Mouse (Mus musculus): ENCODE data around the gene Nudt7. TPM values are rescaled to one million over a fixed set of nuclear protein-coding genes. Genes with fewer than 3 reads are reported as not detected.

The Nudt7 gene
- 10 to 100 TPM; 10.3 to 10.6 TPM for polyA plus RNA-seq (2017; shearing (Covaris generic))

- ATAC-seq: peak; percentile 92
Measured at GRCm38 (mm10) chr8:114133510-114134362, at the start of gene Nudt7. TSS of gene Nudt7 (plus strand) at chr8:114133557.

DNA sequence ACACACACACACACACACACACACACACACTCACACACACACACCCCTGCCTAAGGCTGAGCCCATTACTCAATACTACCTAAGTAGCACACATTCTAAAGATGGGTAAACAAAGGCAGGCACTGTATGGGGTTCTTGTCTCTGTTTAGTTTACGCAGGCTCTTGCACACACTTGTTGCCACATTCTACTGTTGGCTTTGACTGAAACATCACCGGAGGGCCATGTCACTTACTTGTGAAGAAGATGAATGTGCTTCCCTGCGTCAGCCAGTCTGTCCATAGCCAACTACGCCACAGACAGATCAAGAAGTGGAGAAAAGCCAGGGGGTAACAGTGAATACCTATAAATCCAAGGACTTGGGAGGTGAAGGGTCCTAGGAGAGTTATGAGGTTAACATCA, 45.4 kb upstream of the Nudt7 start:
- no peak for ATAC-seq

GRCm38 (mm10) chr8:114090736-114091135, 42.6 kb upstream of the Nudt7 start:
- ATAC-seq: no peak

- no peak for ATAC-seq
Measured at GRCm38 (mm10) chr8:114093321-114093720, 40.0 kb upstream of the Nudt7 start.

- no peak for ATAC-seq
Measured at GRCm38 (mm10) chr8:114094526-114094925, 38.8 kb upstream of the Nudt7 start.

DNA sequence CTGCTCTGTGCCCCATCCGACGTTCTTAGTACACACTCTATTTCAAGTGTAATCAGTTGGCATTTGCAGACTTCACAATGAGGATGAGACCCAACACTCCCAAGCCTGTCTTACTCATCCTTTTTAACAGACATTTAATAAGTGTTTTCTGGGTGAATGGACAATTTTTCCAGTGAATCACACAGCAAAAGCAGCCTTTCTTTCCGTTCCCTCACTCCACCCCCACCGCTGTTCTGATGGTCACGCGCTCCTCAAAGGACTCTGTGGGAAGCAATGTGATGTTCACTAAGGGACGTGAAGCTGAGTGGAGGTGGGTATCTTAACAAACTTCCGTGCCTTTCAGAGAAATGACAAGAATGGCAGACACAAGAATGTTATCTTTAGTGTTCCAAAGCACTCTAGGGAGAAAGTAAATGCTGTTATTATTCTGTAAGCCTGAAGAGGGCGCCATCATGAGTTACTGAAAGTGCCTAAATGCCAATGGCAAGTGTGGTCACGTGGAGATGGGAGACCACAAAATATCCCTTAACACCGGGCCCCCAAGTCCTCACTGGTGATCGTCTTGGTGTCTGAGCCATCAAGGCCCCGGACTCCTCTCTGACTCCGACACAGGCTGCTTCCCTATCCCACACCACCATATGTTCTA, 32.7 kb upstream of the Nudt7 start:
- no peak for ATAC-seq

DNA sequence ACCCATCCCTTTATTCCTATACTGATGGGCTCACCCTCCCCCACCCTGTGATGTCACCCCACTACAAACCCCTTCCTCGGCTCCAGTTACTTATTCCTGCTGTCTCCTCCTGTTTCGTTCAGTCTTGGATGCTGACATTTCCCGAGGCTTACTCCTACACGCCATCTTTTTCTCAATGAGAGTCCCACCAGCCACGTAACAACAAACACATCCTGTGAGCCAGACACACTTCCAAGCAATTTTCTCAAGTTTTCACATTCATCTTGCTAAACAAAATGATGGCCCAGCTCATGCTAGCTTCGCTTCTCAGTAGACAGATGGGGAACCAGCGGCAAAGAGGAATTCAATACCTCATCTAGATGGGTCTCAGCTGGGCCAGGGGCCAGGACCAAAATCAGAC, 30.0 kb upstream of the Nudt7 start:
- ATAC-seq: no peak

DNA sequence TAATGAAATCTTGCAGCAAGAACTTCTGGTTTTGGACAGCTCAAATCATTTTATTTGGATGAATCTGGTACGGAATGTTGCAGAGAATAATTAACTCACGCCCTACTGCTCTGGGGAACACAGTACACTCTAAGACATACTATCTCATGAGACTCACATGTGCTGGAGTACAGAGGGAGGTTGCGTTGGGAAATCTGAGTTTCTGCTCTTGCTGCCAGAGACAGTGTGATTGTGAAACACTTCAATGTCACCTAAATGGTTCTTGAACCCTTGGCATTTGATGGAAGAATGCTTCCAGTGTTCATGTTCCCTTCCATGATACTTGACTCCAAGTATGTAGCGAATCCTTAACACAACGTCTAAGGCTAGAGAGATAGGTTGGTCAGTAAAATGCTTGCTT, 27.4 kb upstream of the Nudt7 start:
- no peak for ATAC-seq

DNA sequence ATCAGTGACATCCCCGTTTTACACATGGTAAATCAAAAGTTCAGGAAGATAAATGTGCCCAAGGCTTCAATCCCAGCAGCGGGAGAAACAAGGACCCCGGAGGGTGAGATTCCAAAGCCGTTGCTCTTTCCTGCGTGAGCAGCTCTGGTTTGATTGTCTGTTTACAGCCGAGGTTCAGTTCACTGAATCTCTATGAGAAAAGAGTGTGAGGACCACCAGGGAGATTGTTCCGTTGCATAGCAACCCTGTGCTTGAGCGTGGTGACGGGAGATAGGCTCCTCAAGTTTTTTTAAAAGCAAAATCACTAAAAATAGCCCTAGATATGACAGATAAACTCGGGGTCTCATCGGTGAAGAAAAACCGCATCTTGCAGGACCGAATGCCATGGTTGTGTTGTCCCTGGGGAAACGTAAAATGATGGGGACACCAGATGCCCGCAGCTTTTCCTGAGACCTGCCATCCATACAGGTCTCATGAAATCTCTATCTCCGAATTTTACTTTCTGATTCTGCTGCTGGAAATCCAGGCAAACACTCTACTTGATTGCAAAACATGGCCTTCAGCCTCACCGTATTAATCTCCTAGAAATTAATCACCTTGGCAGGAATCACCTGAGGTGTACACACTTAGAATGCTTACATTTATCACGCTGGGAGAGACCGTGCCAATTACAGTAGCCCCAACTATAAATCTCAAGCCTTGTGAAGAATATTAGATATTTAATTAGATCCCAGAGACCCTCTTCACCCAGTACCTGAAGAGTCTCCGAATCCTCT, 23.8 kb upstream of the Nudt7 start:
- no peak for ATAC-seq

DNA sequence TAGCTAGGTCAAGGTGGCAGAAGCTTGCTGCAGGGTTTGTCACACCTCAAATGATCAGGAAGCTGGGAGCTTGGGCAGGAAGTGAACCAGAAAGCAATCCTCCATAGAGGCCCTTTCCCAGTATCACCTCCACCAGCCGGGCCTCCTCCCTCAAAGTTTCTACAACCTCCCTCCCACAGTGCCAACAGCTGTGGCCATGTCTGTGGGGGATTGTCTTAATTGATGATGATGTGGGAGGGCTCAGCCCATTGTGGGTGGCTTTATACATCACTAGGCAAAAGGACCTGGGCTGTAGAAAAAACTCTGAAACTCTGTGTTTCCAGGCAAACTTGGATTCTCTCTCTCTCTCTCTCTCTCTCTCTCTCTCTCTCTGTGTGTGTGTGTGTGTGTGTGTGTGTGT, 18.3 kb upstream of the Nudt7 start:
- ATAC-seq: no peak

GRCm38 (mm10) chr8:114116049-114116448, 17.3 kb upstream of the Nudt7 start:
- no peak for ATAC-seq

GRCm38 (mm10) chr8:114117439-114117838, 15.9 kb upstream of the Nudt7 start:
- no peak for ATAC-seq

GRCm38 (mm10) chr8:114121781-114122180, 11.6 kb upstream of the Nudt7 start:
- no peak for ATAC-seq

DNA sequence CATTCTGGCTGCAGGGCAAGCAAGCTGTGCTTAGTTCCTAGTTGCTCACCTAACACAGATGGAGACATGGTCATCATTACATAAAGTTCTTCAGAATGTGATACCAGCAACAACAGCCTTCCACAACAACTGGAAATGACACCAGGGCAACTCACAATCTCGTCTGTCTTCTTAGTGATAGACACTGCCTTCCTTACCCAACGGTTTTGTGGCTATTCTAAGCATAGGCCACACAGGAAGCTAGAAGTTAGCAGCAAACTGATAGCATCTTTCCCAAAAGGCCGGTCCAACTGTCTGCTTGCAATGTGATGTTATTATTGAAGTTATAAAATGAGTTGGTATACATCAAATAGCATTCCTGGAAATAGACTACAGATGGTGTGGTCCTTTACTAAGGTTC, 9.7 kb upstream of the Nudt7 start:
- ATAC-seq: no peak

GRCm38 (mm10) chr8:114124084-114124750, 9.1 kb upstream of the Nudt7 start:
- no peak for ATAC-seq

- ATAC-seq: no peak
Measured at GRCm38 (mm10) chr8:114130838-114131237, 2.5 kb upstream of the Nudt7 start.

DNA sequence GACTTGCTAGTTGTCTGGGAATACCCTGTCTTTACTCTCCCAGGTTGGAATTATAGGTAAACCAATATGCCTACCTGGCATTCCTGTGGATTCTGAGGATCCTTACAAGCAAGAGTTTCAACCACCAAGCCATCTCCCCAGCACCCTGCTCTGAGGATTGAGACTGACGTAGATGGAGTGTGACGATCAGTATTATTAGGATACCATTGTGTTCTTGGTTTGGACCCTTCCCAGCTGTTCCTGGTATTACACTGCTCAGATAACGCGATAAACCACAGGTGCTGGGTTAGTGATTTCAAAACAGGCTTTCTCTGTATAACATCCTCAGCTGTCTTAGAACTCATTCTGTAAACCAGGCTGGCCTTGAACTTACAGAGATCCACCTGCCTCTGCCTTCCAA, 1.9 kb upstream of the Nudt7 start:
- ATAC-seq: no peak

DNA sequence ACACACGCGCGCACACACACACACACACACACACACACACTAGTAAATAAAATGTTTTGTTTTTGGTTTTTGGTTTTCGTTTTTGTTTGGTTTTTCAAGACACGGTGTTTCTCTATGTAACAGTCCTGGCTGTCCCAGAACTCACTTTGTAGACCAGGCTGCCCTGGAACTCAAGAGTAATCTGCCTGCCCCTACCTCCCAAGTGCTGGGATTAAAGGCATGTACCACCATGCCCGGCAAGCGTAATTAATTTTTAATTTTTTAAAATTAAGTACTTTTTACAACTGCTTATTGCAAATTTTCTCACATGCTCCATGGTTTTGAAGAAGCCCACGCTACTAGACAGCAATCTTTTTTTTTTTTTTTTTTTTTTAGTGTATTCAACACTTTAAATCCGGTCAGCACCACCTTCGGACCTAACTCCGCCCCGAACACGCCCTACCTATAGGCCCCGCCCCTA, 277 bp upstream of the Nudt7 start:
- ATAC-seq: peak; percentile 1

DNA sequence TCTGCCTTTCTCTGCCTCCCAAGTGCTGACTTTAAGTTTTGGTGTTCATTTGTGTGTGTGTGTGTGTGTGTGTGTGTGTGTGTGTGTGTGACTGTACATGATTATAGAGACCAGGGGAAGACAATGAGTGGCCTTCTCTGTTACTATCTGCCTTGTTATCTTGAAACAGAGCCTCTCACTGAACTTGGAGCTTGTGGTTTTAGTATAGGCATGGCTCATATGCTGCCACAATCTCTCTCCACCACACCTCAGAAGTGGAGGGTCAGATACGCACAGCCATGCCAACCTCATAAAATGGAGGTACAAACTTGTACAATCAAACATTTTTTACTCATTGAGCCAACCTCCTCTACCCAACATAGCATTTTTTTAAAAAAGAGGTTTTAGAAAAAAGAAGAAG, 3.4 kb downstream of the Nudt7 start:
- no peak for ATAC-seq

DNA sequence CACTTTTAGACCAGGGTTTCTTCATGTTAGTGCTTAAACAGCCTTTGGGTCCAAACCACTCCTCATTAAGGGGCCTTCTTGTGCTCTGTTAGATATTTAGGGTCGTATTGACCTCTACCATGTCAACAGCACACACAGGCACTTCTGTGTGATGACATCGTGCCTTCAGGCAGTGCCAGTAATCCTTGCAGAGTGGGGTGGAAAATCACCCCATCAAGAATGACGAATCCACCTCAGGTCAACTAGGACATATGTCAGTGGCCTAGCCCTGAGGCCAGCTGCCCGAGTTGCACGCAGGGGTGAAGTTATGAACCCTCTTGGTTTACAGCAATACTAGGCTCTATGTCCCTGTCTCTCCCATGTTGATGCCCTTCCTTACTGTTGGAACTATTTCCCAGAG, 3.8 kb downstream of the Nudt7 start:
- no peak for ATAC-seq

- ATAC-seq: no peak
Measured at GRCm38 (mm10) chr8:114140437-114140836, 7.1 kb downstream of the Nudt7 start.

DNA sequence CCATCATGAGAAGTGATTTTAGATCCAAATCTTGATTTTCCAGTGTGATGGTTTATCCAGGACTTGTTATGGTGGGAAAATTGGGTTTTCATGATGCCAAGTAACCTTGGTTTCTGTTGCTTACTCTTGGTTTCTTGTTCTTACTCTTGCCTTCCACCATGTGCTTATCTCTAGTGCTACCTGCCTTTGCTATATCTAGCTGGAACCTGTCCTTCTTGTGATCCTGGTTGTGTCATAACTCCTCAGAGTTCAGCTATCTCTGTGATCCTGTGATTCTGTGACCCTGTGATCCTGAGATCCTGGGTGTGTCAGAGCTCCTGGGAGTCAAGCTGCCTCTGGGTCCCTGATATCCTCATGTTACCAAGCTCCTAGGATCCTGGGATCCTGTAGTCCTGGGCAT, 8.8 kb downstream of the Nudt7 start:
- no peak for ATAC-seq
